Mouse (Mus musculus) right cerebral cortex, postnatal 36 days (tissue): ENCODE measurements around the gene Hoxa2.

ENCODE experiments used
- DNase-seq, 2 experiments: peaks; one replicate each; pipeline ENCODE4 v3.0.0; 2022; ENCODE audit warnings: low spot score in 2 of 2, mixed read lengths in 1 of 2

The Hoxa2 gene

DNA sequence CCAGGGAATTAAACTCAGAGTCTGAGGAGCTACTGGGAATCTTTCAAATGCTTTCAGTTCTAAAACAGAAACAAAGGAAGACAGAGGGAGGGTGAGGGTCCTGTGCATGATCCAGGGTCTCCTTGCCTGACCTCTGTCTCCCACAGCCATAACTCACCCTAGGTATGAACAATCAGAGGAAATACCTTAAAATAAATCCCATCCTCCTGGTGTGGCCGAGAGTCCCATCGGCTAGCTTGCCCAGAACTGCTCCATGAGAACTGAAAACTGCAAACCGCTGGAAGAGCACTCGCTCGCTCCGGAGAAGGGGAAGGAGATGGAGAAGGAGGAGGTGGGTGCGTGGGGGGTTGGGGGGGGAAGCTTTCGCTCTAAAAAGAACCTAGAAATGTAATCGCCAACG lies 15.1 kb upstream of the Hoxa2 start:
- DNase-seq = no peak

DNA sequence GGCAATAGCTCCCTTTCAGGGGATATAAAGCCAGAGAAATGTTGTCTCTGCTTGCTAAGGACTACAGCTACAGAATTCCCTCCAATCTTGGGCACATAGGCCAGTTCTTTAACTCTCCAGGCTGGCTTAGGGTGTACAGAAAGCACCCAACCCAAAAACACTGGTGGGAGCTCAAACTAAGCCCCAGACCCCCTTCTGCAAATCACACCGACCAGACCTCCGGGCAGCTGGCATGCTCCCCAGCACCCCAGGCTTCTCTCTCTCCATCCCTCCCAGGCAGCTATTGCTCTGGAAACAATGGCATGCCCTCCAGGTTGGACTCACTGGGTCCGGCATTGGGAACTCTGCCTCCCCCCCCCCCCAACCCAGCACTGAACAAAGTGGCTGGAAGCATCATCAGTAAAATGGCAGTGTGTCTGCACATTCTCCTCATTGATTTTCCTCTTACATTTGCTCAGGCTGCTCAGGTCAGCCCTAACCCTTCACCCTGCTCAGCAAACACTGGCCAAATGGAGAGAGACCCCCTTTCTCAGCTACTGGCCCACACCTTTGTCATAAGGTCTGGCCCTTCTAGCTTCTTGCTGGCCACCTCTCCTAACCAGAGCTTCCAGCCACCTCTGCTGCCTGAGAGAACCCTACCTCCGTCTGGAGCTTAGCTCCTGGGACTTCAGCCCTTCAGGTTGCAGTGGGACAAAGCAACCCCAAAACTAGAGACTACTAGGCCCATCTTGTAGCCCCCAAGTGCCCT lies 14.5 kb upstream of the Hoxa2 start:
- DNase-seq = no peak

DNA sequence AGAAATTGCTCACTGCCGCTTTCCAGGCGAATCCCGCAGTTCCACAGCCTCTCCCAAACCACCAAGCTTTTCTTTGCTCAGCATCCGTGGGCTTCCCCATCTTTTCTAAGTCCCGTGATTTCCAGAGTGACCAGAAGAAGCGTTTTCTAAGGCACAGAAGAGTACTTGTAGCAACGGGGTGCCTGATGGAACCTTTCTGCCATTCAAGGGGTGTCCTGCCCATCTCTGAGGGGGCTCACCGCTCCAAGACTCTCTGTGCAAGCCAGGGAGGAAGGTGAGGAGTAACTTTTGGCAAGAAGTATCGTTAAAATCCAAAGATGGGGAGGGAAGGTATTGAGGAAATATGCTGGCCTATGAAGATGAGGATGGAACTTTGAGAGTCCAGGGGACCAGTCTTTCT lies 13.2 kb upstream of the Hoxa2 start:
- no peak for DNase-seq

DNA sequence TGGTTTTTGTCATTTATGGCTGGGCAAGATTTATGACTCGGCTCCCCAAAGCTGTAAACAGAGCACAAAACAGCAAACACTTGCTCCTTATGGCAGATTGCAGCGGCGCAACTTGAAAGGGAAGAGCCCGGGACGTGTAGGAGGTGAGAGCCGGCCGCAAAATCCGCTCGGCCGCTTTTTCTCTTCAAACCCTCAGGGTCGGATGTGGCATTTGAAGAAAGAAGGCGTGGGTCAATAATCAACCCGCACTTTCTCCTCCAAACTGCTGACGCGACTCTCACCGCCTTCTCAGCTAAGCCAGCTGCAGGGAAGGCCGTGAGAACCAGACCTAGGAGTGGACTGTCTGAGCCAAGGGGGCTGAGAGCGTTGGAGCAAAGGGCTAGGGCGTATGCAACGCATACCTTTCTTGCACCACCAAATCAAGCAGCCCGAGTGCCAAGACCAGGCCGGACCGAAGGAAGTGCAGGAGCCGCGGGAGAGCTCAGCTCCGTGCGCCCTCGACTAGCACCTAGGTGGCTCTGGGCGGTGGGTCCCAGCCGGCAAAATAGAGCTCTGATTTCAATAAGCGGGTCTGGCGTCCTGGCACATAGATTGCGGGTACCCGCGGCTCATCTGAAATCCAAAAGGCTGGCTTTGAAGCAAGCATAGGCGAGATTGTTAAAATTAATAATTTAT lies 12.6 kb upstream of the Hoxa2 start, which contains the start of gene 5730596B20Rik:
TSS of gene 5730596B20Rik (plus strand) at position 438 of the 675 bp plus-strand sequence.
- DNase-seq = no peak

DNA sequence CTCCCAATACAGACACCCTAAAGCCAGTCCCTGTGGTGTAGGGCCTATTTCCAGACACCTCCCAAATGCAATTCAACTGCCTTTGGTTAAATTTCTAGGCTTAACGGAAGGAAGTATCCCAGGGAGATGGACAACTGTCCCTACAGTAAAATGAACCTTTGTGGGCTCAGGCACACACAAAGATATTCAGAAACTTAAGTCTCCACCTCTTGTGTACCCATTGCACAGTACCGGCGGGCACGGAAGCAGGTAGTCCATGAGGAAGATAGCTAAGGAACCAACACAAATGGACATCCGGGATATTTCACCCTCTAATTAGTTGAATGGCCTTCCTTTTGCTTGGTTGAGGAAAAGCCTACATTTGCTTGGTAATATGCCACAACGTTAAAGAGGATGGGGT lies 11.8 kb upstream of the Hoxa2 start:
- no peak for DNase-seq

DNA sequence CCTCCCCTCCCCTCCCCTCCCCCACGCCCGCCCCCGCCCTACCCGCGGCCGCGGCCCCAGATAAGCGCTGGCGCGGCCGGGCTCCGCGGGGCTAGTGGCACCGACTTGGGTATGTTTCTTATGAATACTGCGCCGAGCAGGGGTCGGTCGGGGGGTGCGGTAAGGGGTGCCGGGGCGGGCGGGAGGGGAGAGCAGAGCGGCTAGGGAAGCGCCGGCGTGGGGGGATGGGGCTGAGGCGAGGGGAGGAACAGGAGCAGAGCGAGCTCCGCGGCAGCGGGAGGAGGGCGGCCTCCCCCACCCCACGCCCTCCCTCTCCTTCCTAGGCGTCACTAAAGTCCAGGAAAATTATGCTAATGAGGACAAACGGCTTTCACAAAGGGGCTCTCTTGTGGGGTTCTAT lies 11.2 kb upstream of the Hoxa2 start:
- DNase-seq = no peak

DNA sequence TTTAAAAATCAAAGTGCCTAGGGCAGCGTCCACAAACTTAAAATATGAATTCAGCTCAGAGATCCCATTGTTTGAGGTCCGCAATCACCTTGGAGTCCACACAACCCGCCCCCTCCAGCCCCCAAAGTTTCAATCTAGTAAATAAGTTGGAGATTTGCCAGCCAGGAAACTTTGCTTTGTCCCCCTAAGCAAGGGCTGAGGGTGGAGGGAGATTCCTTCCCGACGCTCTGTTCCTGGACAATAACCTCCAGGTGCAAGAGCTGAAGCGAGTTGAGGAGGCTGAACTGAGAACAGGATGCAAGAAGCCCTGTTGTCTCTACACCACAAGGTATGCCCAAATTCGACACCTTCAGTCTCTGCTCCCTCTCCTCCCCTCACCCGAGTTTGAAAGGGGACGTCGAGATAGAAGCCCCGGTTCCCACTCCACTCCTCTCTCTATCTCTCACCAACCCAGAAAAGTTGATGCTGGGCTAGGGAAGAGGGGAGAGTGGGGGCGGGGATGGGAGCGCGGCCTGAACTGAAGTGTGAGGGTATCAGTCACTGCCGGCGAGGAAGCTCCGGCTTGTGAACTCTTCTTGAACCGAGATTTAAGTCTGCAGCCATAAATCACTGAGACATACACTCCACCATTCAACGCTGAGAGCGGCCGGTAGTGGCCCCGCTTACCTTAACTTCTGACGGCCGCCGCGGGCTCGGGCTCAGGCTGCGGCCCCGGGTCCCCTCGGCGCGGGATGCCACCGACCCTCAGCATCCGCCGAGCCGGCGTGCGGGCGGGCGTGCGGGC lies 10.5 kb upstream of the Hoxa2 start:
- DNase-seq = no peak

DNA sequence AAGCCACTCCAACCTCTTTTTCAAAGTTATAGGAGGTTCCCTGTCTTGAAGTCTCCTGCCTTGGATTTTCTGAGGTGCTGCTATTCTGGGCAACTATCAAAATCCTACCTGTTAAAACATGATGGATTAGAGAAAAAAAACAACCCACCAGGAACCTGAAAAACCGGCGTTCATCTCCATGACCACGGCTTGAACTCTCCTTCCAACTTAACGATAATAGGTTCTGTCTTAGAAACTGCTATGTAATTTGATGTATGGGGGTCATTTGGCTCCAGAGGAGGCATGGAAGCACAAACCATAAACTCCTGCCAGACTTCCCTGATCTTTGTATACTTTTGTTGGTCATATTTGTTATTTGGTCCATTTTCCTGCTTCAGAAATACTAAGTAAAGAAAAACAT lies 9.0 kb upstream of the Hoxa2 start:
- DNase-seq = no peak

DNA sequence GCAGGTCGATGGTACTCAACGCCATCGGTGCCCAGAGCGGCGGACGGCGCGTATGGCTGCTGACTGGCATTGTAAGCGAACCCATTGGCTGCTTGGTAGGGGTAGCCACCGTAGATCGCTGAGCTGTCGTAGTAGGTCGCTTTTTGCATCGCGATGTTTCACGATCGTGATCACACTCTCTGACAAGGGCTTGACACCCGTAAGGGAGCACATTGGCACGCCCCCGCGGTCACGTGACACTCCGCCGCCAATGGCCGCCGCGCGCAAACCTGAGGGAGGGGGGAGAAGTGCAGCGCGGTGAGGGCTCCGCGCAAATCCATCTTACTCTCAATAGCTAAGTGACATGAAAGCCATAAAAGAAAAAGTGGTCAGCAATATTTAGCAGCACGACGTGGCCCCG lies 7.9 kb upstream of the Hoxa2 start:
- DNase-seq = no peak

DNA sequence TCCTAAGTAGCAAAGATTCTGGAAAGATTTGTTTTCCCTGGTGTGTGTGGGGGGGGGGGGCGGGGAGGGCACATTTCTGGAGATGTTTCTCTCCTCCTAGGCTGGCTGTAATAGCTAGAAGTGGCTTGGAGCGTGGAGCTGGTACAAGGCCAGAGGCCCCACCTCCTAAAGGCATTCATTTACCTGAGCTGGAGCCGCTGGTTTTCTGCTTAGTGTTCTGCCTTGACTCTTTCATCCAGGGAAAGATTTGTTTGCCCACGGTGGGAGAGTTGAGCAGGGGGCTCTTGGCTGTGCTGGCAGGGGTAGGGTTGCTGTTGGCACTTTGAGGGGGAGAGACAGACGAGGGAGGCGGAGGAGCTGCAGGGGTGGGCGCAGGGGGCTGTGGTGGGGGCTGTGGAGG lies 7.3 kb upstream of the Hoxa2 start:
- no peak for DNase-seq

DNA sequence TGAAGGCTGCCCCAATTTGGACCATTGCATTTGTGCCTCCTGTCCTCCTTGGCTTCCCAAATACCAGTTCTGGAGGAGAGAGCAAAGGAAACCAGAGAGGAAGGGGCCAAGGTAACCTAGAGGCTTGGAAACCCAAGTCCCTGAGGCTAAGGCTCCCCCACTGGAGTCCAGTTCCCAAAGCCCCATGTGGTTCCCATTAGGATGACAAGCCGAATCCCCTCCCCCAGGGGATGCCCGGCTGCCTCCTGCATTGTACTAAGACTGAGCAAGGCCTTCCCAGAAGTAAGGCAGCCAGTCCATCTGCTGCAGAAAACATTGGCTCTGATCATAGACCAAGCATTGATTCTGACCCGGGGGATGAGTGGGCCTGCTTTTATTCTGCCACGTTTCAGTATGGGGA lies 6.7 kb upstream of the Hoxa2 start:
- DNase-seq = no peak

DNA sequence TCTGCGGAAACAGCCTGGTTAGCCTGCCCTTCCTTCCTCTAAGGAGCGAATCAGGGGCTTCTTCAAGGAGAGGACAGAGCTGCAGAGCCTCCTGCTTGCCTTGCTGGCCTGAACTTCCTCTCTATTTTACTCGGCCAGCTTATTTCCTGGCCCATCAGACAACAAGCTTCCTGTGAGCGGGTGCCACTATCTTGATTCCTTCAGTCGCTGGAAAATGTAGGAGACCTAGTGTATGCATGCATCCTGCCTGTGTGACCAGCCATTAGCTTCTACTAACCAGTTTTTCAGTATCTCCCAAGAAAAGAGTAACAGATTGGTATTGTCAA lies 6.2 kb upstream of the Hoxa2 start:
- DNase-seq = no peak

DNA sequence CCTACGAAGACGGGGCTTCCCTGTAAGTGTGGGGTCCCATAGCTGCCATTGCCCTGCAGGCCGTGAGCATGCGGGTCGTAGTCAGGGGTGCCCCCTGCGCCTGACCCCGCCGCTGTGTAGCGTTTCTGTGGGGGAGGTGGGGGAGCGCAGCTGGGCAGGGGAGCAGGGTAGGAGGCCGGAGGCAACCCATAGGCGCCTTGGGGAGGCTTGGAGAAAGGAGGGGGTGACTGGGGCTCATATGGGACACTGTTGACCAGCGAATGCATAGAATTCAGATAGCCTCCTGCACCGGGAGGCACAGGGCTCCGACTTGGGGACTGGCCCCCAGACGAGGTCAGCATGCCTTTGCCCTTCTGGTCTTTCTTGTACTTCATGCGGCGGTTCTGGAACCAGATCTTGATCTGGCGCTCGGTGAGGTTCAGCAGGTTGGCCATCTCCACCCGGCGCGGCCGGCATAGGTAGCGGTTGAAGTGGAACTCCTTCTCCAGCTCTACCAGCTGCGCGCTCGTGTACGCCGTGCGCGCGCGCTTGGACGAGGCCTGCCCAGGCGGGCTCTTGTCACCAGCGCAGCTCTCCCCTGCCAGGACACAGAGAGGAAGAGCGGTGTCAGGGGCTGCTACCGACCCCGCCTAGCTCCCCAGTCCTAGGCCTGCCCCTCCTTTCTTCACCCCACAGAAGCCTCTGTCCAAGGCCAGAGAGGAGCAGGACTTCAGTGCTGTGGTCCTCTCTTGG lies 5.7 kb upstream of the Hoxa2 start:
- no peak for DNase-seq

DNA sequence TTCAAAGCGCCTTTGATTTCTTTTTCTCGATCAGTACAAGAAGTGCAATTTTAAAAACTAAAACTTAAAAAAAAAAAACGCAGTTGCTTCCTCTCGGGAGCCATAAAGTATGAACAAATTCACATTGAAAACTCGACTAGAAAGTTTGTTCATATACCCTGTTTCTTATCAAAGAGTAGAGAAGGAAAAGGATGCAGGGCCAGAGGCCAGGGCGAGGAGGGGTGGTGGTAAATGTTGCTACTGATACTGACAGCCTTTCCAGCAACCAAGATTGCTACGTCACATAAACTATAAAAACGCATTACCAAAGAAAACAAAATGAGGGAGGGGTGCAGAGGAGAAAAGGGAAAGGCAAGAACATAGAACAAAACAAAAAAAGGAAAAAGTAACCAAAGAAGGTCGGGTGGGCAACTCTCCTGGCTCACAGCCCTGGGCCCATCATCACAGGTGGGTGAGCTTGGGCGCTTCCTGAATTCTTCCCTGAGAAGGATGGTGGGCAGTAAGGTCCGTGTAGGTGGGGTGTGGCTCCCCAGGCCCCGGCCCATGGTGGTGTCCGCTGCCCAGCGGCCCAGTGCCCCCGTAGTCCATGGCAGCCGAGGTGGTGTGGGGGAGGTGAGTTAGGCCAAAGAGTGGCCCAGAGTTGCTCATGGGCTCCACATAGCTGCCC lies 5.0 kb upstream of the Hoxa2 start:
- no peak for DNase-seq

DNA sequence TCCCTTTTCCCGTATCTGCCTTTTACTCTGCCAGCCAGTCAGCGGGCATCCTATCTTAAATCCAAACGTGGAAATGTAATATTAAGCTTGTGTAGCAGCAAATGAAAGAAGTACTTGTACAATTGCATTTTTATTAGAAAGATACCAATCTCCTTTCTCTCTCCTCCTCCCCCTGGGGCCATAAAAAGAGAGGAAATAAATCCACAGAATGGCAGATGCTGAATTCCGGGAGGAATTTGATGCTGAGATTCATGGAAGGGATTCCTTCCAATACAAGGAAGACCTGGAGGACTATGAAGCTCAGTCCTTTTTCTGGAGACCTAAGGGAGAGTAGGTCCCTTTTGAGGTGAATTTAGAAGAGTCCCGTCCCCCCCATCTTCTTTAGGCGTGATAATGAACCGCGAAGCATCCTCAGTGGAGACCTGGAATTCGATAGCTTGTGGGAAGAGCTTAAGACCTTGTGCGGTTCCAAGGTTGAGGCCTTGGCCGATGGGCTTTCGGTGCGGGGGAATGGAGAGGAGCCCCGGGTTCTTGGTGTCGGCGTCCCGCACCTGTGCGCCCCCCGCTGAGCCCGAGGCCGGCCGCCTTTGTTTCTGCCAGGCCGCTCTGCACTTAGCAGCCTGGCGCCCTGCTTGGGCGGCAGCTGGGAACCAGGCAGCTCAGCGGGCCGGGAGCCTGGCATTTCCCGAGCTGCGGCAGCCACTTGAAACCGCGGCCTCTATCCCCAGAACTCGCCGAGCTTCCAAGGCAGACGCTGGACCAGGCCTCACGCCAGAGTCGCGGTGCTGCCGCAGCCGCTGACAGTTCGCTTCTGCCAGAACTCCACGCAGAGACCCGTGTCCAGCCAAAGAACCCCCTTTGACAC lies 3.8 kb upstream of the Hoxa2 start:
- no peak for DNase-seq

DNA sequence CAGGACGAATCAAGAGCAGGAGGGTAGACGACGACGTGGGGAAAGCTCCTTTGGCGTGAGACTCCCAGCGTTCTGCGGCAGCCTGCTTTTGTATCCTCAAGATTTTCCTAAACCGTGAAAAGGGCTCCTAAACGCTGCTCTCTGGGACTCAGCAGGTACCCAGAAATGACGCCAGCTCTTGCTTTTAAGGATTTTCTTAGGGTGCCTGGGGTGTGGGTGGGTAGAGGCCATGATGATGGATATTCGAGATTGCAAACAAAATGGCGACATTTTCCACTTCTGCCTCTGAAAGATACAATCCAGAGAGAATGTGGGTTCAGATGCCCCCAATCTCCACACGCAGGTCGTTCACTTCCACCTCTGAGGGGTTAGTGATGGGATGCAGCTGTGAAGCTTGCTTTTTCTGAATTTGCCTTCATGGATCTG lies 3.1 kb upstream of the Hoxa2 start:
- no peak for DNase-seq

DNA sequence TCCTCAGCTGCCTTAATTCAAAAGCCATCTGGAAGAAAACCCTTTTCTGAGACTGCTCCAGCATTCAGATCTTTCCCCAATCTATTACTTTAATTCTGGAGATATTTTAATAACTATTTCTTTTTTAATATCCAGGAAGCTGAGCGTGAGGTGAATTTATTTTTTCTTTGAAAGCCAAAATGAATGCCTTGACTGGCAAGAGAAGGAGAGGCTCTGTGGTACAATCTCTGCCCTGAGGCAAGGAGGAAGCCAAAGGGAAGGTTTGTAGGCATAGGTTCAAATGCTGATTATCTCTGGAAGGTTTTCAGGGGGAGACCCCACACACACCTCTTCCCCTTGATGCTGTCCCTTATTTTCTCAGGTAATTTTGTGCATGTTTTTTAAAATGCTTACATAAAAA lies 2.5 kb upstream of the Hoxa2 start:
- DNase-seq = no peak

DNA sequence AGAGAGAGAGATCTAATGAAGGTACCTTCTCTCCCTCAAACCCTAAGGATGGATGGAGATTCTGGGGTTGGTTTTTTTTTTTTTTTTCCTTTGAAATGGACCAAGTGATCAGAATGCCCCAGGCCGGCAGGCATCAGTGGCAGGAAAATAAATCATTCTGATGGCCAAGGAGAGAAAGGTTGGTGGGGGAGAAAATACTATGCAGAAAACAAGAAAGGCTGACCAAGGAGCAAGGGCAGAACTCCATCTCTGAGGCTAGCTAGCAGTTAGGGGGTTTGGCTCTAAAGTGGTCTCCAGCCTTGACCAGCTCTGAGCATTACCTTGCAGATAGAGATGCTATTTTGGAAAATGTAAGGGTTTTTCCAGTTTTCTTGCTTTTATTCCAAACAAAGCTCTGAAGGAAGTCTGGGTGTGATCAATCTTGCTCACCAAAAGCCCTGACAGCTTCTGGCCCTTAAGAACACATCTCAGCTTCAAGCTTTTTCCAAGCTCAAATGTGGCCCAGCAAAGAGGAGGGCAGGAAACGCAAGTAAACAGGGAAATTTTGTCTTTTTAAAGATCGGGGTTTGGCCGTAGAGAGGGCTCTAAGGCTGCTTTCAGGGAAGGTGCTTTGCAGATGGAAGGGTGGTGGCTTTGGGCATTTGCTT lies 1.9 kb upstream of the Hoxa2 start:
- DNase-seq = no peak

DNA sequence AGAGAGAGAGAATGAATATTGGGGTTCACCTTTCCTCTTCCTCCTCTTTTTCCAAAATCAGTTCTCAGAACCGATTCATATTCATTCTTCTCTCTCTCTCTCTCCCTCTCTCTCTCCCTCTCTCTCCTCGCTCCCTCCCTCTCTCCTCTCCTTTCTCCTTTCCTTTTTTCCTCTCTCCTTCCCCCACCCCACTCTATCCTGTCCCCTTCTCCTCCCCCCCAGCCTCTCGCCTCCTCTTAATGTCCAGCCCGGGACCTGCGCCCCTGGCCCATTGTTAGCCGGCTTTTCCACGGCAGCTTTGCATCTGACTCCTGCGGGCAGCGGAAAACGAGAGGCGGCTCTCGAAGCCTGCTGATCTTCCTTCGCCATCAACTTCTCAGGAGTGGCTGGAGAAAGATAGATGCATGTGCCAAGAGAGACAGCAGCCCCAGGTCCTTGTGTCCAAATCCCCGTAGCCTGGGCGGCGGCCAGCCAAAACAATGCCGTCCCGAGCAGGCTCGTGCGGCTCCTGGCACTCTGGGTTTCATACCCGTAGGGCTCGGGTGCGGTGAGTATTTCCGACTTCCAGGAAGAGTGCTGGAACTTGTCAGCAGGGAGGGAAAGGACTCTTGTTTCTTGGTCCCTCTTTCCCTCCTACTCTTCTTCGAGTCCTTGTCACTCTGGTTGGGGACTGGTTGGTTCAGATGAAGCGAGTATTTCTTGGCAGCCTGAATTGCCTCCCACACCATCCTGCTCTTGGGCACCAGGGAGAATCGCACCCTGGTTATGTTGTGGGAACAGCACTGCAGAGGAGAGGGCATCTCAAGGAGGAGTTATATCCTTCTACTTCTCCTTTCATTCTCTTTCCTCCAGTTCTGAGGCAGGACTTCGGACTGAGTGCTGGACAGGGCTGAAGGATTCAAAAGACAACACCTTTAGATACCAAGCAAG lies 1.1 kb upstream of the Hoxa2 start:
- no peak for DNase-seq
